Mouse (Mus musculus) stomach, postnatal 0 days (tissue): Measurements from ENCODE around the gene Prl3a1. TPM values are rescaled to one million over a fixed set of nuclear protein-coding genes. Genes with fewer than 3 reads are reported as not detected.

ENCODE experiments used
- ATAC-seq: fragments of 200-750 bp; cut with Nextera tagmentation; 2 replicates; pipeline ENCODE4 v1.8.0; 2017; ENCODE audit not compliant: low FRiP score, low TSS enrichment
- DNase-seq: peaks from one replicate; pipeline ENCODE4 v3.0.0-alpha.2; 2016; ENCODE audit warnings: low spot score
- H3K27ac ChIP-seq: fragments of 300-500 bp; sonication (generic); replicated peaks from 2 replicates; pipeline ENCODE4 v1.5.1; 2014; ENCODE audit warnings: mild to moderate bottlenecking, control low read depth
- H3K27me3 ChIP-seq: fragments of 300-500 bp; sonication (generic); 2 replicates; pipeline ENCODE4 v1.6.1; 2014; ENCODE audit warnings: low read length; ENCODE audit not compliant: control insufficient read depth, insufficient read depth
- H3K36me3 ChIP-seq: fragments of 300-500 bp; sonication (generic); 2 replicates; pipeline ENCODE4 v1.6.1; 2014; ENCODE audit warnings: low read length, mixed read lengths; ENCODE audit not compliant: control insufficient read depth, insufficient read depth
- H3K4me1 ChIP-seq: fragments of 300-500 bp; sonication (generic); replicated peaks from 2 replicates; pipeline ENCODE4 v1.6.1; 2014; ENCODE audit warnings: antibody characterized with exemption; ENCODE audit not compliant: control insufficient read depth, insufficient read depth
- H3K4me2 ChIP-seq: fragments of 300-500 bp; sonication (generic); replicated peaks from 2 replicates; pipeline ENCODE4 v1.6.1; 2014; ENCODE audit warnings: low read depth, mild to moderate bottlenecking, control low read depth, moderate library complexity
- H3K4me3 ChIP-seq: fragments of 300-500 bp; sonication (generic); 2 replicates; pipeline ENCODE4 v1.5.1; 2014; ENCODE audit warnings: low read depth, low read length, control low read depth
- H3K9ac ChIP-seq: fragments of 300-500 bp; sonication (generic); 2 replicates; pipeline ENCODE4 v1.6.1; 2014; ENCODE audit warnings: mild to moderate bottlenecking, low read length, control low read depth, mixed read lengths
- H3K9me3 ChIP-seq: fragments of 300-500 bp; sonication (generic); 2 replicates; pipeline ENCODE4 v1.6.1; 2016; ENCODE audit warnings: low read length; ENCODE audit not compliant: control insufficient read depth
- CTCF ChIP-seq: IDR thresholded peaks from 2 replicates; pipeline ENCODE4 v1.5.1; 2016; ENCODE audit warnings: antibody characterized with exemption, low read depth, mild to moderate bottlenecking, moderate library complexity
- EP300 ChIP-seq: optimal IDR thresholded peaks from 2 replicates; pipeline ENCODE3; 2016; ENCODE audit warnings: antibody characterized with exemption
- WGBS: fragments of 180-500 bp; shearing (Covaris S2); extraction: QIAGEN DNeasy Blood & Tissue Kit; methylation state at CpG from one replicate; pipeline ENCODE4 v1.1.7; 2014; 5-methylcytosine and 5-hydroxymethylcytosine counted together
- polyA plus RNA-seq: library from polyadenylated mRNA; unstranded; fragments of >200 nt; fragmentation: Nextera tagmentation; extraction: Ambion mirVana; gene quantifications from 2 replicates; pipeline ENCODE4 v1.2.1, GENCODE M21; 2015

The Prl3a1 gene
- polyA plus RNA-seq: not detected in 2 replicates

GRCm38 (mm10) chr13:27259136-27259535 lies at the start of gene Prl3a1:
TSS of gene Prl3a1 (plus strand) at chr13:27259436.
- no peak for ATAC-seq
- Histone ChIP-seq H3K27me3 (no peaks in the 10 kb centered on the region), H3K4me2 (no peak within 1 kb of the TSS), H3K36me3 (no peaks in the 10 kb centered on the region), H3K9ac (no peak within 1 kb of the TSS), H3K4me1 (no peaks in the 10 kb centered on the region), H3K27ac (no peak within 1 kb of the TSS), H3K9me3 (no peaks in the 10 kb centered on the region), H3K4me3 (no peak within 1 kb of the TSS)
- WGBS: 85% methylated on average over 4 of the region's 4 CpGs
- TF ChIP-seq EP300: no peak
- TF ChIP-seq CTCF: no peak
- DNase-seq: no peak

DNA sequence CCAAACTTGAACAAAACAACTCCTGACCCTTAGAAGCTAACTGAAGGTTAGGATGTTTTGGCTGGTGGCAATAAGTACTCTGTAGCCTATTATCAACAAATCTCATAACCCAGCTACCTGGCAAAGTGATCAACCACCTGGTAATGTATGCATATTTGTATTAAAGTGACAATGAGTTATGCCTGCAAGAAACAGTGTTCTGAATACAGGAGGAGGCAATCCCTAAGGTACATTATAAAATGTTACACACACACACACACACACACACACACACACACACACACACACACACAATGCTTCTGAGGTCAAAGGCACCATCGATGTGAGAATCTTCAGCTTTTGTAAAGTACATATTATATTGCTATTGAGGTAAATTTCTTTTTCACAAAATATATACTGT lies 17.7 kb upstream of the Prl3a1 start, which contains the start of gene Prl3b1:
Gene Prl3b1 (plus strand): TSS at position 301 of the 400 bp plus-strand sequence.
- TF ChIP-seq CTCF (no peak), EP300 (no peak)
- Histone ChIP-seq H3K27me3 (no peaks in the 10 kb centered on the region), H3K27ac (no peak within 1 kb of the TSS), H3K9me3 (no peaks in the 10 kb centered on the region), H3K36me3 (no peaks in the 10 kb centered on the region), H3K4me3 (no peak within 1 kb of the TSS), H3K9ac (no peak within 1 kb of the TSS), H3K4me1 (no peaks in the 10 kb centered on the region), H3K4me2 (no peak within 1 kb of the TSS)
- WGBS: 93% methylated on average over 1 of the region's 1 CpGs
- ATAC-seq: no peak
- no peak for DNase-seq

DNA sequence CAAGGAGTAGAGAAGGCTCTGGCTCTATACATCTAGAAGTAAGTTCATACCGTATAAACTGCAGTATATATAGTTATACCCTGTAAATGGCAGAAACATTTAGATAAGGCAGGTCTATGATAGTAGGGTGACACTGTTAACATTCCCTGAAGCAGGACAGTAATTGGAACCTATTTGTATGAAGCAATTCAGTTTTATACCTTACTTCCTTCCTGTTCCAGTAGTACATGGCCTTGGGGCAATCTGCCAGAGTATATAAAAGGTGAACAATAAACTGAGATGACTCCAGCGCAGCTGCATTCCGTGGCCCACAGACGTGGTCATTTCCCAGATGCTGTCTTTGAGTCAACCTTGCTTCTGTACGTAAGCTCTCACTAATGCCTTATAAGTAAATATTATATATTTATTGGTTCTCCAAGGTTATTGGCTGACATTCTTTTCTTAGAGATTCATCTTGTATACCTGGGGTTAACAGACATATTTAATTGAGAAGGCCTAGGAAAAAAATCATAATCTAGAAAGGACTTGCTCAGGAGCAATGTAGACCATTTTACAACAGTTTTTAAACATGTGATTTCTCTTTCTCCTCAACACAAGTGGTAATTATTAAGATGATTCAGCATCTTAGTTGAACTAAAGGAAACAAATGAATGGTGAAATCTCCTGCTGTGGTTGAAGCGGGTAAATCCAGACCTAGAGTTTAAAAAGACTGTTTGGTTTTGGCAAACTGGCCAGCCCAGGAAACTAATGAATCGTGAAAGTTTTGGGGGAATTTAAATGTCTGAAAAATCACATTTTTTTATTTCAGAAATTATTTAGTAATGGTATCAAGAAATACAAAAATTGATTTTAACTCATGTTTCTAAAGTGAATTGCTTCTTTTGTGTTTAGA lies 53.3 kb downstream of the Prl3a1 start, which contains the start of gene Prl6a1:
Gene Prl6a1 (plus strand): TSS at position 294 of the 892 bp plus-strand sequence.
- Histone ChIP-seq H3K27me3 (no peaks in the 10 kb centered on the region), H3K36me3 (no peaks in the 10 kb centered on the region), H3K4me3 (no peak within 1 kb of the TSS), H3K4me2 (no peak within 1 kb of the TSS), H3K9me3 (no peaks in the 10 kb centered on the region), H3K4me1 (no peaks in the 10 kb centered on the region), H3K27ac (no peak within 1 kb of the TSS), H3K9ac (no peak within 1 kb of the TSS)
- ATAC-seq: no peak
- no peak for DNase-seq
- TF ChIP-seq CTCF: no peak
- TF ChIP-seq EP300: no peak
- 65% methylated on average over 7 of the region's 7 CpGs for WGBS

Other genes starting within 250 kb of the Prl3a1 start
- gene Prl, start 201.9 kb upstream of the Prl3a1 start, polyA plus RNA-seq: not detected in 2 replicates
- not detected in 2 replicates for gene Prl3d1, start 165.2 kb upstream of the Prl3a1 start, polyA plus RNA-seq
- gene Prl3d2, start 137.7 kb upstream of the Prl3a1 start, polyA plus RNA-seq: not detected in 2 replicates
- gene Prl3d3, start 102.6 kb upstream of the Prl3a1 start, polyA plus RNA-seq: not detected in 2 replicates
- gene Prl3c1, start 62.8 kb upstream of the Prl3a1 start, polyA plus RNA-seq: not detected in 2 replicates
- gene Prl3b1, start 17.6 kb upstream of the Prl3a1 start, polyA plus RNA-seq: not detected in 2 replicates
- not detected in 2 replicates for gene Prl6a1, start 53.2 kb downstream of the Prl3a1 start, polyA plus RNA-seq
- gene Prl8a2, start 86.2 kb downstream of the Prl3a1 start, polyA plus RNA-seq: not detected in 2 replicates
- not detected in 2 replicates for gene Prl2b1, start 131.4 kb downstream of the Prl3a1 start, polyA plus RNA-seq
- gene Prl8a6, start 179.3 kb downstream of the Prl3a1 start, polyA plus RNA-seq: not detected in 2 replicates